Mouse (Mus musculus): ENCODE data around the gene Lamtor2. TPM values are rescaled to one million over a fixed set of nuclear protein-coding genes. Genes with fewer than 3 reads are reported as not detected.
A peak's percentile ranks its signal among the peaks of the same experiment; 100 is the strongest.

Lamtor2 gene
- total RNA-seq, 1 experiment from 2014 or later, result 66.6 TPM

DNA sequence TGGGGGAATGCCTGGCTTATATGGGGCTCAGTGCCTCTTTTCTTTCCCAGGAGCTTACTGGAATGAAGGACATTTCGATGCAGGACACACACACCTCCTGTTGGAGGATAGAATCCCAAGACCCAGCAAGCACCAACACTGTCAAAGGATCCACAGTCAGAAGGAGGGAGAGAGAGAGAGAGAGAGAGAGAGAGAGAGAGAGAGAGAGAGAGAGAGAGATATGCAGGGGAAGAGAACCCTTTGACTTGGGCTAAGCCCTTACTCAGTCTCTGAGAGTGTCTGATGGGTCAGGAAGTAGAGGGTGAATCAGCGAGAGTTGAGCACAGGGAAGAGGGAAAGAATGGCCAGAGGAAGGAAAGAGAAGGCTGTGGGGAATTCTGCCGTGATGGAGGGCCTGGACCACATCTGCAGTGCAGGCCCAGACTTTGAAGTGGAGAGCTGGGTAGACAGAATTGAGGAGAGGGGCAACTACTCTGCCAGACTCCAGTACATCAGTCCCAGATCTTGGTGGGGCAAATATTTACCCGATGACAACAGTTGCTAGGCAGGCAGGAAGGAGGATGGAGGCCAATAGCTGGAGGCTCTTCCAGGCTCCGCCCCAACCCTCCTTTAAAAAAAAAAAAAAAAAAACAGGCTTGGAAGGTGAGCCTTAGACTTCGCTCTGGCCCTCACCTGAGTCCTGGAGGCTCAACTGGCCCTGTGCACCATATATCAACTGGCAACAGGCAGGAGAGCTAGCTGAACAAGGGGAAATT, 40.6 kb downstream of the Lamtor2 start:
- ATAC-seq (ENCODE audit: extremely low read depth, insufficient number of reproducible peaks, low FRiP score, poor library complexity, severe bottlenecking), result no peak

DNA sequence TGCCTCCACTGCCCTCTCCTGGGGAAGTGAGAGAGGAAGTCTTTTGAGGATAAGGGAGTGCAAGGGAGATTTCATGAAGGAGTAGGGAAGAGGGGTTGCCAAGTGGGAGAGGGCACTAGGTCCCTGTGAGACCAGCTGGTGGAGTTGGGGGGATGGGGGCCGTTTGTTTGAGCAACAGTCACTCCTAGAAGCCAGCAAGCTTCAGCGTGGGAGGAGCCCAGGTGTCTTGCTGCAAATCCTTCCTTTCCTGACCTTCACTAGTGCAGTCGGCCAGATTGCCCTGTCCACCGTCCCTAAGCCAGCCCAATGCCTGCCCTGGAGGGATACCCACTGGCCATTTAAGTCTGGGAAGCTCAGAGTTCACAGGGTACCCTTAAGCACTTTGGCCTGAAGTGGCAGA, 41.3 kb downstream of the Lamtor2 start:
- no peak for ATAC-seq (ENCODE audit: extremely low read depth, insufficient number of reproducible peaks, low FRiP score, poor library complexity, severe bottlenecking)

DNA sequence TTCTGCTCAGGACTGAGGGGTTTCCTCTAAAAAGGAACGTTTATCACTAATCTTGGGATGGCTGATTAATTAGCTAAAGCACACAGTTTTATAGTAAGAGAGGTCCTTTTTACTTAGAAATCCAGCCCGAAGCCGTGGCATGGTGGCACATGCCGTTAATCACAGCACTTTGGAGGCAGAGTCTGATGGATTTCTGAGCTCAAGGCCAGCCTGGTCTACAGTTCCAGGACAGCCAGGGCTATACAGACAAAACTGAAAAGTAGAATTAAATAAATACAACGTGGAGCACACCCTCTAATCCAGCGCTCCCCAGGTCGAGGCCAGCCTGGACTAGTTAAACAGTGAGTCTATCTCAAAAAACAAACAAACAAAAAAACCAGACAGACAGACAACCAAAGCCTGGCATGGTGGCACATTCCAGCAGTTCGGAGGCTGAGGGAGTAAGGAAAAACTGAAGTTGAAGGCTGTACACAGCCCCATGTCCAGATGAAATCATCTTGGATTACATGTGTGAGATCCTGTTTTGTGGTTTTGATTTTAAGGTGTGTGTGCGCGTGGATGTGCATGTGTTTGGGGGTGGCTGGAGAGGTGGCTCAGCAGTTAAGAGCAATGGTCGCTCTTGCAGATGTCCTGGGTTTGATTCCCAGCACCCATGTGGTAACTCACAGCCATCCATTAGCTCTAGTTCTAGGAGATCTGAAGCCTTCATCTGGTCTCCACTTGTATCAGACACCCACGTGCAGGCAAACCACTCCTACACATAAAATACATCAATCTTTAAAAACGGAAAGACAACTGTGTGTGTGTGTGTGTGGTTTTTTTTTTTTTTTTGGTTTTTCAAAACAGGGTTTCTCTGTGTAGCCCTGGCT, 42.2 kb downstream of the Lamtor2 start:
- no peak for ATAC-seq (ENCODE audit: extremely low read depth, insufficient number of reproducible peaks, low FRiP score, poor library complexity, severe bottlenecking)

DNA sequence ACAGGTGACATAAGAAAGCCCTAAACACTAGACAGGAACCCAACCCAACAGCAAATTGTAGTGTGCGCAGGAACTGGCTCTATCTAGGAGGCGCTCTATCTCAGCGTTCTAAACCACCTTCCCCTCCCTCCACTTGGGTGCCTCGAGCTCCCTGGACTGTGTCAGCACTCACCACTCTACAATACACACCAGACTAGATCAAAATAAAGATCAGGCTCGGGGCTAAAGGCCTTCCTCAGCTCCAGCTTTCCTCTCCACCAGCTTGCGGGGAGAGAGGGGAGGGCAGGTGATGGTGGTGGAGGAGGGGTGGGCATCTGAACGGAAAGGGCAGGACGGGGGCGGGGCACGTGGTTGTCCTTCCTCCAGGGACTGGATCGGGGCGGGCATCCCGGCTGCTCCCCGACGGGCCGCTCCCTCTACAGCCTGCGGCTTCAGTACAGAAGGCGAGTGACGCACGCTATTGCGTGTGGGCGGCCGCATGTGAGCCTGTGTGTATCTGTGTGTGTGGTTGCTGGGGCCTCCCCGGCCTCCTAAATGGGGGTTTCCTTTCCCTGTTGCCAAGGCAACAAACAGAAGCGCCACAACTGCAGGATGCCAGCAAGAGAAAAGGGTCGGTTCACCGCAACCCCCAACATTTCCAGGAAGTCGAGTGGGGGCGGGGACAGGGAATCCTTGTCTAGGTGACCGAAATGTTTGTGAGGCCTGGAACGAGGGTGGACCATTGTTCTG, 43.0 kb downstream of the Lamtor2 start, which contains the start of gene Lmna:
Gene Lmna (minus strand): TSS at position 265 of the 729 bp plus-strand sequence.
- ATAC-seq (ENCODE audit: extremely low read depth, insufficient number of reproducible peaks, low FRiP score, poor library complexity, severe bottlenecking), result peak; percentile 89

DNA sequence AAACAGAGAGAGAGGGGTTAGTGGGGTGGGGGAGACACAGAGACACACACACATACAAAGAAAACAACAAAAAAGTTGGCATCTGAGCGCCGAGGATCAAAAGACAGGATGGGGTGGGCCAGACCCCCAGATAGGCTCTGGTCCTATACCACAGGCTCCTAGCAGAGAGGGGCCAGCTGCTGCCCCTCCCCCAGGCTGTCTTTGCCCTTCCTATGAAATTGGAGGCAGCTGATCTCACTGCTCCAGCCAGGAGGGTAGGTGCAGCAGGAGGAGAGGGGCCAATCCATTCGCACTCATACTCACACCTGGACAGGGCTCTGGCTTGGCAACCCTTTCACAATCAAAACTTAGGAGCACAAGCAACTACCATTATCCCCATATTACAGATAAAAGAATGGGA, 43.6 kb downstream of the Lamtor2 start:
- ATAC-seq (ENCODE audit: extremely low read depth, insufficient number of reproducible peaks, low FRiP score, poor library complexity, severe bottlenecking), result no peak

DNA sequence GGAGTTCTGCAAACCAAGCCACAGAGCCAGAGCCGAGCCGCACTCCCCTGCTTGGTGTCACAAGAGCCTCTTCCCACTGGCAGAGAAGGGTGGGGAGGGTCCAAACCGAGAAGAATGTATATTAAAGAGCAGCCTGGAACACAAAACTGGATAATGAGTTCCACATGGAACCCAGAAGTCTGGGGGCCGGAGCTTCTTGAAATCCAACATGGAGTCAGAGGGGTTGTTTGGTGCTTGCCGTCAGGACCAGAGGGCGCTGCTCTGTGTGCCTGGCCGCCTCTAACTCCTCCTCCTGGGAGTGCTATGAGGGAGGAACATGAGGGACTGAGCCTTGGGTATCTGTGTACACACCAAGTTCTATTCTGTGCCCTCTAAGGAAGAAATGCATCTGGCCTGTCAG, 47.1 kb downstream of the Lamtor2 start:
- ATAC-seq (ENCODE audit: extremely low read depth, insufficient number of reproducible peaks, low FRiP score, poor library complexity, severe bottlenecking), result no peak

DNA sequence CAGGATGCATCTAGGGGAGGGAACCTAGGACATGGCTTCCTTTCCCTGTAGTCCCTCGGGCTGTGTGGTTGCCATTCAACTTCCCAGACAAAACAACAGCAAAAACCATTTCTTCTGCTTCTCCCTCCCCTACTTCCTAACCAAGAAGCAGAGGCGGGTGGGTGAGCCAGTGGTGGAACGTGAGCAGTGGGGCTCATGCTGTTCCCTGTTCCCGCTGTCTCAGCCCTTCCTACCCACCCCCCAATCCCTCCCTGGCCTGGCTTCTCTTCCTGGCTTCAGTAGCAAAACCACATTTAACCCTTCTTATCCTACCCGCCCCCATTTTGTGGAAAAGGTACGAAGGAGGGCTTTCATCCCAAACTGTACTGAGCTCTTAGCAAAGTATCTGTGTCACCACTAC, 47.8 kb downstream of the Lamtor2 start:
- ATAC-seq (ENCODE audit: extremely low read depth, insufficient number of reproducible peaks, low FRiP score, poor library complexity, severe bottlenecking), result no peak

DNA sequence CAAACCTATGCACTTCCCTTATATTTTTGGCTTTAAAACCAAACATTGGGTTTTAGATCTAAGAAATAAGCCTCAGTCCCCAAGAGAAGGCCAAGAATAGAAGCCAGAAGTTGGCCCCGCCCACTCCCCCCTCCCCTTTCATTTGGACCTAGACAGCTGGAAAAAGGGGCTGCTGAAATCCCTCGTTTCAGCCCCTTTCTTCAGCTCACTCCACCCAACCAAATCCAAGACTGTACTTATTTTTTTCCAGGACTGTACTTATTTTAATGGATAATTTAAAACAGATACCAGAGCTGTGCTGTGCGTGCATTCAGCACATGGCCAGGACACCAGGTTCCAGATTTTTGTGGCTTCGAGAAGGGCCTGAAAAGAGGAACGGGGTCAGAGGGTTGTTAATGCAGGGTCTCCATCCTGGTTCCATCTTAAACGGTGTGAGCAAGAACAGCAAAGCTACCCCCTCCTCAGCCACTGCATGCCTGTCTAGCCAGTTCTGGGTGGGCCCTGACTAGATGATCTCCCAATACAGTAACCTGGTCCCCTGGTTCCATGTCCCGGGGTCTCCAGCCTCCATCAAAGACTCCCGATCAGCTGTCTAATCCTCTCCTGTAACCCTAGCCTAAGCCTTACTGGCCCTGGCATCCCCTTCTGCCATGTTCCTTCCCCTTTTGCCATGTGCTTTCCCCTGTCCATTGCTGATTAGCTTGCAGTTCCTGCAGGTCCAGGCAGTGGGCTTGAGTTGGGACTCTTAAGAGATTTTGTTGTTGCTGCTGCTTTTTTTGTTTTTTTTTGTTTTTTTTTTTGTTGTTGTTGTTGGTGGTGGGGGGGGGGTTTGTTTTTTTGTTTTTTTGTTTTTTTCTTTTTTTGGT, 48.8 kb downstream of the Lamtor2 start:
- no peak for ATAC-seq (ENCODE audit: extremely low read depth, insufficient number of reproducible peaks, low FRiP score, poor library complexity, severe bottlenecking)

DNA sequence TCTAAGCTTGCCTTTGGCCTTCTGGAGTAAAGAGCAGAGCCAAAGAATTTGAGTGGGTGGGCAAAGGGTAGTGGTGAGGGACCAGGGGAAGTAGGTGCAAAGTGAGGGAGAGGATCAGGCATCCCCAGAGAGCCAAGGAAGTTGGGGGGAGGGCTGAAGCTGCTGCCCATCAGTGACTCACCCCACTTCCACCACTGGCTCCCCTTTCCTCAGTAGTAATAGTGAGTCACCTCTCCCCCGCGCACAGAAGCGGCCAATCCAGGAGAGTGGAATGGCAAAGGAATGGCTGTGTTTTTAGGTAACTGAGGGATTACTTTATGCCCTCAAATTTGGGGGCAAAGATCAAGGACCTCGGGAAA, 49.4 kb downstream of the Lamtor2 start:
- ATAC-seq (ENCODE audit: extremely low read depth, insufficient number of reproducible peaks, low FRiP score, poor library complexity, severe bottlenecking), result no peak

DNA sequence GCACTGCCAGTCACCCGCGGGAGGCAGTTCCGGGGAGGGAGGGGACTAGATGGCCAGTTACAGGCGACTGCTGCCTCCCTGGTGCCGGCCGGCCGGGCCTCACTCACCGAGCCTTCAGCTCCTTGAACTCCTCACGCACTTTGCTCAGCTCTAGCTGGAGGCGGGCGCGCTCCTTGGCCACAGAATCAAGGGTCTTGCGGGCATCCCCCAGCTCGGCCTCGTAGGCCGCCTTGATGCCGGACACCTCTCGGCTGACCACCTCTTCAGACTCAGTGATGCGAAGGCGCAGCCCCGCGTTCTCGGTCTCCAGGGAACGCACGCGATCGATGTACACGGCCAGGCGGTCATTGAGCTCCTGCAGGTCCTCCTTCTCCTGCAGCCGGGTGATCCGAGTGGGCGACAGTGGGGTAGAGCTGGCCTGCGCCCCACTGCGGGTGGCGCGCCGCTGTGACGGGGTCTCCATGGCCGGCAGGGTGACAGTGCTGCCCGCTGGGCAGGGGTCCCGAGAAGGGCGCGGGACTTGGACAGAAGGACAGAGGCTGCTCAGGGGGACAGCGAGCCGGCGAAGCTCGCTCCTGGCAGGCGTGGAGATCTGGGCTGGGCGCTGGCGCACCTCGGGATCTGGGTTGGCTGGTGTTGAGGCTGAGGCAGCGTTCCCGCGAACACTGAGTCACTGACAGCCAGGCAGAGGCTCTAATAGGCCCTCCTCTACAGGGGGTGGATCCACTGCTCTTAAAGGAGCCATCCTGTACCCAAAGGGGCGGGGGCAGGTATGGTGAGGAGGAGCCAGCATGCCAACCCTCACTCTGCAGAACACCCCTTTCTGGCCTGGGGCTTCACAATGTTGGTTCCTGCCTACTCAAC, 50.0 kb downstream of the Lamtor2 start:
- ATAC-seq (ENCODE audit: extremely low read depth, insufficient number of reproducible peaks, low FRiP score, poor library complexity, severe bottlenecking), result peak; percentile 67

DNA sequence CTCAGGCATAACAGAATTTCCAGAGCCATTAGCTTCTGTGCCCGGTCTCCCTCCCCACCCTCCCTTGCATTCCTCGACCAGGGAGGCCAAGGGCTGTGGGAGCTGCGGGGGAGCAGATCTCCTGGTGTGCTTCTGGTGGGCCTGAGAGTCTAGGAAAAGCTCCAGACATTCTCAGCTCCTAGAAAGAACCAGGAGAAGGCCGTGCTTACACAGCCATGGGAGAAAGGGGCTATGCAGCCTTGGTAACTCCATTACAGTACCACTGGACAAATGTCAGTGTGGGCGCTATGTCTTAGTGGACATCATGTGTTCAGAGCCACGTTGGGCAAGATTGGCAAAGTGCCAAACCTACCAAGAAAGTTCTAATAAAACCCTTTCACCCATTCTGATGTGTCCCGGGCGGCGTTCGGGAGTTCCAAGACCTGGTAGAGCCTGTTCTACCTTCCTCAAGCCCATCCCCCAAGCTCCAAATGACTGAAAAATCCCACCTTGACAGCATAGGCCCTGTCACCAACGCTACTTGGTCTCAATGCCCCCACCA, 50.8 kb downstream of the Lamtor2 start:
- no peak for ATAC-seq (ENCODE audit: extremely low read depth, insufficient number of reproducible peaks, low FRiP score, poor library complexity, severe bottlenecking)

DNA sequence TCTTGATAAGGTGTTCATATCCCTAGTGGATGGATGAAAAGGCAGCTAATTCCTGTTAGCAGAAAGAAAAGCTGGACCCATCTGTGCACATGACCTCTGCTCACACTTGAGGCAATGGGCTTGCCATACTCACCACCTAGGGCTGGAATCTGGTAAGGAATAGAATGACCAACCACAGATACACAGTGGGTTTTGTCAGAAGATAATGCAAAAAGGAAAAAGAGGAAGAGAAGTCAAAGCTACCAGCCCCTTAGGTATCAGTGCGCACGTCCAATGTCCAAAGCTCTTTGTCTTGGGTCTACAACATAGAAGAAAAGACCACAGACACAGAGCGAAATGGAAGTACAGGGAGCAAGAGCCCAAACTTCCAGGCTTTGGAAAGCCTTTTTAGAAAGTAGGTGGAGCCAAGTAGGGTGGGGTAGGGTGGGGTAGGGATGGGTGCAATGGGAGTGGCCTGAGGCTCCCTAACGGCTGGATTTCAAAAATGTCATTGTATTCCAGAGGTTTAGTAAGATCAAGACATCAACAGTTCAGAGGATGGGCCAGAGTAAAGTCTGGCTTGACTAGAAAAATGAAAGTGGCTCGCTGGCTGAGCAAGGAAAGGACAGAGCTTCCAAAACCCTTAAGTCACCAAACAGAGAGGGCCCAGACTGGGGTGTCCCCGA, 51.4 kb downstream of the Lamtor2 start:
- no peak for ATAC-seq (ENCODE audit: extremely low read depth, insufficient number of reproducible peaks, low FRiP score, poor library complexity, severe bottlenecking)

DNA sequence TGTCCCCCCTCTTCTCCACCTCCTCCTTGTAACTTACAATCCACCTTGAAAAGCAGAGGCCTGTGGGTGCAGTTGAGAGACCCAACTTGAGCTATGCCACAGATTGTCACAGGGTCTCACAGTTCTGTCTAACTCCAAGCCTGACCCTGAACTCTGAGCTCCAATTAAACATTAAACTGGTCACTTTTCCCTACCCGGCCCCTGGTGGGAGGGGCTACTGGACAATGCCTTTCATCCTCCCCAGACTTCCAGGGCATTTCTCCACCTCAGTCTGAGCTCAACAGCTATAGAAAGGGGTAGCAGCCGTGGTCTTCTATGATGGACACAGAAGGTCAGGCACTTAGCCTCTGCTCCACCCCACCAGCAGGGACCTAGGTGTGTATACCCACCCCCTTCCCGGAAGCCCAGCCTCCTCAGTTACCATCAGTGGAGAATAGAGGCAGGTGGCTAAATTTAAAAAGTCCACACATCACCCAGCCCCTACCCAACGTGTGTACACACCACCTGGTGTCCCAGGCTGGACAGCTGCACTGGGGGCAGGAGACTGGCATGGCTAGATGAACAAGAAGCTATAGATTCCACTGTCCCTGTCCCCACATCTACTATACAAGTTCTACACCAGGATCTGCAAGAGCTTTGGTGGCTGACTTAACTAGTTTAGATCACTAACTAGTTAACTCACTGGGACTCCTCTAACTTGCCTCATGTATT, 52.1 kb downstream of the Lamtor2 start:
- no peak for ATAC-seq (ENCODE audit: extremely low read depth, insufficient number of reproducible peaks, low FRiP score, poor library complexity, severe bottlenecking)

DNA sequence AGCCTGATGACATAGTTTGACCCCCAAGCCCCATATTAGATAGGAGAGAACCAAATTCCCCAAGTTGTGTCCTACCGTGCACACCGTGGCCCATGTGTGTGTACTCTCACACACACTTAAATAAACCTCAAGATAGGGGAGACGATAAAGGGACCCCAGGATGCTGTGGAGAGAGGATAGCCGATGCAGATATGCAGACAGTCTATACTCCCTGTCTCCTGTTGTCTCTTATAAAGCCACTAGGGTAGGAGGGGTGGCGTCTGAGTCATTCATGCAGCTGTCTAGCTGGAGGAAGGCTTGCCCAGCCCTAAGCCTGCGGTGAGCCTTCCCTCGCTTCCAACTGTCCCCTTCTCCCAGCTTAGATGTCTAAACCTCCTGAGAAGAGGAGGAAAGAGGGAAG, 52.8 kb downstream of the Lamtor2 start:
- ATAC-seq (ENCODE audit: extremely low read depth, insufficient number of reproducible peaks, low FRiP score, poor library complexity, severe bottlenecking), result no peak

Measured in neutrophil, adult 5-6 weeks (primary cell).